Mouse (Mus musculus): ENCODE results near the gene Mmp15.

DNA sequence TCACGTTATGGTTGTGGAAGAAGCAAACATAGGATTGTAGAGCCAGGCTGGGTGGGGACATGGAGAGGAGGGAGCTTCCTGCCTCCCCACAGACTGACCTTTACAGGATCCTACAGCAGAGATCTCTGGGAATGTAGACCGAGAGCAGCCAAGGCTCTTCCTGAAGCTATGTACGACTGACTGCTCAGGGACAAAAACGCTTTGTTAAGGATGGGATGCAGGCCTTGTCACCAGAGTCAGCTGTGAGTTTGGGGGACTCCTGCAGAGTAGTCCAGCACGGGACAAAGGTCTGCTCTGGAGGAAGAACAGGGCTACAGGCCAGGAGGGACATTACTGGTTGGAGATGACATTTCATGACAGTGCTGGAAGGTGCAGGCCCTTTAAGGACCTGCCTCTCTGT, 27.4 kb upstream of the Mmp15 start:
- TF ChIP-seq CTCF (IDR thresholded peaks at IDR 0.05; ENCODE audit: insufficient read depth, low read length) (no peak), POLR2A (IDR thresholded peaks at IDR 0.05; ENCODE audit: borderline replicate concordance, extremely low read depth, low read depth, low read length) (no peak)
